In genomic region chr12:17495858-17496451, GRCm38 (mm10) we compare ENCODE assay signal across 7 mouse cellular contexts. TPM values are rescaled to one million over a fixed set of nuclear protein-coding genes. Genes with fewer than 3 reads are reported as not detected.
DNase-seq lines count a peak whose midpoint lies in the region; ATAC-seq lines count a peak whose summit lies in the region.

No protein-coding gene starts in this region.

- H3K4me3 ChIP-seq in forebrain, embryonic 13.5 days, result no peak overlapping the region

- peak overlapping the region; percentile 29 for H3K4me2 ChIP-seq in forebrain, embryonic 13.5 days

- ATAC-seq in forebrain, embryonic 13.5 days, result peak; percentile 85
- ATAC-seq in megakaryocyte-erythroid progenitor cell, adult 5-6 weeks (replicated peaks; ENCODE audit: low FRiP score, low TSS enrichment, poor library complexity, severe bottlenecking), result 0 out of 2 replicates have a peak, but pooled peaks have one; percentile 34

- H3K4me1 ChIP-seq in forebrain, embryonic 13.5 days, result peaks cover 10% of the 10 kb centered on the region

- no peak overlapping the region for H3K27ac ChIP-seq in forebrain, embryonic 13.5 days

- H3K36me3 ChIP-seq in forebrain, embryonic 13.5 days (ENCODE audit: poor library complexity, severe bottlenecking), result no peaks in the 10 kb centered on the region

- peak; percentile 11 for DNase-seq in urinary bladder, adult 2 months (ENCODE audit: low spot score)
- DNase-seq in urinary bladder, postnatal 10 days (ENCODE audit: low spot score), result no peak
- DNase-seq in kidney, adult 18-20 months, result peak; percentile 47
- DNase-seq in frontal cortex, postnatal 25 days (ENCODE audit: low spot score in 2 of 2), result no peak
- DNase-seq in layer of hippocampus, adult 9-11 months, result no peak

- no peaks in the 10 kb centered on the region for H3K9me3 ChIP-seq in forebrain, embryonic 13.5 days (replicated peaks)

- no peaks in the 10 kb centered on the region for H3K27me3 ChIP-seq in forebrain, embryonic 13.5 days

- 15% methylated on average over 8 of the region's 8 CpGs for WGBS in forebrain, embryonic 13.5 days

- no peak overlapping the region for H3K9ac ChIP-seq in forebrain, embryonic 13.5 days

RNA-seq across cellular contexts. Expression of gene Odc1, which starts 48.6 kb away (rescaled TPM):
- 64.4 and 68.4 TPM in 2 replicates for polyA plus RNA-seq in urinary bladder, adult 2 months (2012; rRNA removed)
- polyA plus RNA-seq in forebrain, embryonic 13.5 days (2015; fragmentation: Nextera tagmentation; extraction: Ambion mirVana), result 236 and 267 TPM in 2 replicates
- total RNA-seq in megakaryocyte-erythroid progenitor cell, adult 5-6 weeks (2014; fragmentation: Nextera tagmentation), result 360 and 383 TPM in 2 replicates
- 607 and 788 TPM in 2 replicates for total RNA-seq in megakaryocyte-erythroid progenitor cell, adult 5-6 weeks (2017)

Comparison
In these comparisons a context has a peak if more than half of its experiments do, and no peak if none do; other contexts are left out.
1. DNase-seq: peak in urinary bladder, adult 2 months (single experiment) and kidney, adult 18-20 months (single experiment); none in urinary bladder, postnatal 10 days (single experiment), frontal cortex, postnatal 25 days (0 of 2) and layer of hippocampus, adult 9-11 months (single experiment).